Mouse (Mus musculus): ENCODE measurements around the gene Gm42906.

The Gm42906 gene

DNA sequence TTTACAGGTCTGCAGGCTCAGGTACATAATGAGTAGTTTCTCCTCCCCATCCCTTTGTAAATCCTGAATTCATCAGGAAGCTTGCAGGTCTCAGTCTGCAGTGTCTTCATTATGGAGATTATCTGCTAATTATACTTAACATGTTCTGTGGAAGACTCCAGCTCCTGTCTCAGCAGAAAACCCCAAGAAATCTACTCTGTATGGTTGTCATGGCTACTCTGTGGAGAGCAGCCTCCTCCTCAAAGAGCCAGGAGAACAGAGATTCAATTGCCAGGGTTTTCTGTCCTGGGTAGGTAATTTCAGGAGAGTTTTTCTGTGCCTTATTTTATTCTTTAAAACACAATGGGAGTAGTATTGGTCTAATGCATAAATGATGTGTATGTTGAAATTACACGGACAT lies 405.0 kb downstream of the Gm42906 start:
- no peak for DNase-seq (ENCODE audit: low spot score)

- no peak for DNase-seq (ENCODE audit: low spot score)
Measured at GRCm38 (mm10) chr5:151022026-151022425, 405.9 kb downstream of the Gm42906 start.

DNA sequence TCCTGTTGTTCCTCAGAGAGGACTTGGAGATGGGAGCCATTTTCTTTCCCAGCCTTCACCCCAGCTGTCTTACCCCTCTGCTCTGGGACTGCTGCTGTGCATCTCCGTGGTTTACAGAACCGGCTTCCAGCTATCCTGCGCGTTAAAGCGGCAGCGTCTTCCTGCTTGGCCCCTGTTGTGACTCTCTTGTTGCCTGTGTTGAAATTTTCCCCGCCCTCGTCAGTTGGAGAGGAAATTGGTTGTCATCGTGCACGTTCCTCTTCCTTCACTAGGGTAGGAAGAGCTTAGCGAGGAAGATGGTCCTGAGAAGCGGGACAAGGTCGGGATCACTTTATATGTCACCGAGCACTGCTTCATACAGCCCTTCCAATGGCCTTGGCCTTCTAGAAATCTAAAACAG lies 407.1 kb downstream of the Gm42906 start:
- DNase-seq (ENCODE audit: low spot score): no peak

DNA sequence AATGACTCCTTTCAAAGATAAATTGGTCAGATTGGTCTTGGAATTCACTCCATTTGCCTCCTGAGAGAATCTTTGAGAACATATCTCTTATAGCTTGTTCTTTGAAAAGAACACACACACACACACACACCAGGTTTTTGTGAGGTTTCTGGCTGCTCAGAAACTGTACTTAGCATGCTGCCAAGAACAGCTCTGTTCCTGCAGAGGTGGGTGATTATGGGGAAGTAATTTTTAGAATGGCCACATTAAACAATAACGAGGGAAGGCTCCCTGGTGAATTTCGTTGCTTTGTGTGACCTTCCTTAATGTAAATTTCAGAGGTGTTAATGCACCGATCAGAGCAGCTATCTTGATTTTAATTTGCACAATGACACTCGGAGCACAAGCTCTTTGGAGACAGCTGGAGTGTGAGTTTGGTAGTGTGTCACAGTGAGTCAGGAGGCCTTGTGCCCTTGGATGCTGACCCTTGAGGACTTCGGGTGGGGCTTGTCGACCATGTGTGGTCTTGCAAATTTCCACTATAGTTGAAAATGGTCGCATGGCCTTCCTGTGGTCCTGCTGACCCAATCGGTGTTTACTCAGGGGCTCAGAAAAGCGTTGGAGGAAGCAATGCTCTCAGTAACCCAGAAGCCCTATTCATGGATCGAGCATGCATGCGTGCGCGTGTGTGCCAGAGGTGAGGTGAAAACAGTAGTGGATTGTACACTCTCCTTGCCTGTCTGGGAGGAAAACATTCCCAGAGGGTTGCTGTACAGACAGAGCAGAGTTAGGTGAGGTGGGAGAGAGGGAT lies 407.7 kb downstream of the Gm42906 start:
- no peak for DNase-seq (ENCODE audit: low spot score)

DNA sequence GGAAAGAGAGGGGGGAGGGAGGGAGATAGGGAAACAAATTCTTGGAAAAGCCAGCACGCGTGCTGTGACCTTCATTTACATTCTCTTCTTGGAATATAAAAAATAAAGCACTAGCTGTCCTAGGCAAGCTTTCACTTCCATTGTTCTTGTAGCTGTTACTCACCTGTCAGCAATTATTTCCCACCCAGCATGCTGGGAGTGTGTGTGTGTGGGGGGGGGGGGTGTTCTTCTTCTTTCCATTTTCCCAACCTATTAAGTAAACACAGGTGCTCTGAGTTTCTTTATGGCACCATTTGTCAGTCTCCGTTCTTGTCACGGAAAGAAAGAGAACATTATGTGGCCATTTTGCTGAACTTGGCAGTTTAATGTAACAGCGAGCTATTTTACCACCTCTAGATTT lies 409.0 kb downstream of the Gm42906 start:
- DNase-seq (ENCODE audit: low spot score): no peak

DNA sequence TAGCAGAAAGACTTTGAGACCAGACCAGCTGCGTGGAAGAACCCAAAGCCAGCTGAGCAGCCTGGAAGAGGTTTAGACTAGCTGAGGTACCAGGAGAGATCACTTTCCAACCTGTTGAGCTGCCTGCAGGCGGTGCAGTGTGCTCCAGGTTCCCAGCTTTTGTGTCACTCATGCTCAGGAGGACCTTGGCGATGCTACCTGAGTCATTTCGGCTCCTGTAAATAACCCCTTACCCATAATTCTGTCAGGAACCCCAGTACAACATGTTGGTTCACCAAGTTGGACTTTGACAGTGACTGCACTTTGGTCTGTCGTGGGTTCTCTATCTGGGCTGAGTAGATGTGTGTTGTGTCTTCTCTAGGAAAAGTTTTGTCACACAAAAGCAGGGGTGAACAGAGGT lies 409.5 kb downstream of the Gm42906 start:
- DNase-seq (ENCODE audit: low spot score): no peak
